Mouse (Mus musculus) limb, embryonic 15.5 days (tissue): Measurements from ENCODE around the gene Pan3. TPM values are rescaled to one million over a fixed set of nuclear protein-coding genes. Genes with fewer than 3 reads are reported as not detected.
"Not testable (repeated sequence)": the region's sequence is repeated elsewhere in the genome, so short reads cannot be mapped to it uniquely, and the experiment has no call there.

Experiments used
- ATAC-seq: fragments of 200-750 bp; cut with Nextera tagmentation; 2 replicates; pipeline ENCODE4 v1.8.0; 2017; ENCODE audit warnings: low read depth, moderate TSS enrichment; ENCODE audit not compliant: insufficient number of reproducible peaks, low FRiP score, low TSS enrichment
- H3K27ac ChIP-seq: fragments of 300-500 bp; sonication (generic); 2 replicates; pipeline ENCODE4 v1.5.1; 2015; ENCODE audit warnings: moderate library complexity, mild to moderate bottlenecking, inconsistent platforms
- H3K27me3 ChIP-seq: fragments of 300-500 bp; sonication (generic); 2 replicates; pipeline ENCODE4 v1.6.1; 2015; ENCODE audit warnings: inconsistent platforms
- H3K36me3 ChIP-seq: fragments of 300-500 bp; sonication (generic); 2 replicates; pipeline ENCODE4 v1.6.1; 2015; ENCODE audit warnings: inconsistent platforms
- H3K4me1 ChIP-seq: fragments of 300-500 bp; sonication (generic); 2 replicates; pipeline ENCODE4 v1.6.1; 2015; ENCODE audit warnings: inconsistent platforms
- H3K4me2 ChIP-seq: fragments of 300-500 bp; sonication (generic); 2 replicates; pipeline ENCODE4 v1.6.1; 2015; ENCODE audit warnings: mild to moderate bottlenecking, inconsistent platforms
- H3K4me3 ChIP-seq: fragments of 300-500 bp; sonication (generic); 2 replicates; pipeline ENCODE4 v1.5.1; 2015; ENCODE audit warnings: mild to moderate bottlenecking, inconsistent platforms
- H3K9ac ChIP-seq: fragments of 300-500 bp; sonication (generic); 2 replicates; pipeline ENCODE4 v1.6.1; 2015; ENCODE audit warnings: inconsistent platforms
- H3K9me3 ChIP-seq: fragments of 300-500 bp; sonication (generic); 2 replicates; pipeline ENCODE4 v1.6.1; 2016; ENCODE audit warnings: inconsistent platforms
- WGBS: fragments of 180-500 bp; shearing (Covaris S2); methylation state at CpG from one replicate; pipeline ENCODE4 v1.1.7; 2015; 5-methylcytosine and 5-hydroxymethylcytosine counted together
- polyA plus RNA-seq: library from polyadenylated mRNA; unstranded; fragments of >200 nt; fragmentation: Nextera tagmentation; extraction: Ambion mirVana; gene quantifications from 2 replicates; pipeline ENCODE4 v1.2.1, GENCODE M21; 2015

The Pan3 gene
- polyA plus RNA-seq, 1 experiment from 2014 or later = 70.8 TPM

DNA sequence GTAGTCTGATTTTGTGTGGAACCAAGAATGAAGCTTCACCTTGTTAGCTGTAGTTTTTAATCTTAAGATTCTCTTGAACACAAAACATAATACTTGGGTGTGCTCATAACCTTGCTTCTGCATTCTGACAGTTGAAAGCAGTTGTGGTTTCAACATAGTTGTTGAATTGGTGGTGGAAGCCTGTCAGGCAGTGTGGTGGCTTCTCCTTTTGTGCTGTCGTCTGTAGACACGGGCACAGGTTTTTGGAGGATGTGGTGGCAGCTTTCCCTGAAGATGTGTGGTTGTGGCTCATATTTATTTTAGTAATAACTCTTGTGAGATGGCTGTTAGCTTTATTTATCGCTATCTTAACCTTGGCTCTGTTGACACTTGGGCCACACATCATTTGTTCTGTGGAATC, 97.8 kb downstream of the Pan3 start:
- no peak overlapping the region for H3K4me3 ChIP-seq
- H3K4me2 ChIP-seq = no peak overlapping the region
- no peak overlapping the region for H3K27ac ChIP-seq
- no peaks in the 10 kb centered on the region for H3K4me1 ChIP-seq
- H3K36me3 ChIP-seq = peaks cover 36% of the 10 kb centered on the region
- H3K27me3 ChIP-seq = no peaks in the 10 kb centered on the region
- H3K9ac ChIP-seq = no peak overlapping the region
- ATAC-seq = no peak
- WGBS = 95% methylated on average over 3 of the region's 3 CpGs
- no peaks in the 10 kb centered on the region for H3K9me3 ChIP-seq

DNA sequence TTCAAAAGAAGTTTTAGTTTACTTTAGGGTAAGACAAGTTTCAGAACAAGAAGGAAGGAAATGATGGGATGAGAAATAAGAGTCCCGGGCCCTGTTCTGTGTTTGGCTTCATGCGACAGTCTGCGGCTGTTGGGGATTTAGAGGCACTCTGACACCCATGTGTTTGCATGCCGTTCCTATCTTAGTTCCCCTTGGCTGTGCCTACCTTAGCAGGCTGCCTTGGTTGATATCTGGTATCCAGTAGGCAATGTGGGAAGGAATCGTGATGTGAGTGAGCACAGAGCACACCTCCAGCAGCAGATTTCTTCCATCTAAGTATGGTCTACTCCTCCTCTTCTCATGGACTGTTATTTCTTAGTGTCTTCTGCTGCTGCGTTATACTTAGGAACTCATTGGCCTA, 102.1 kb downstream of the Pan3 start:
- Histone ChIP-seq H3K36me3 (peaks cover 44% of the 10 kb centered on the region), H3K27me3 (no peaks in the 10 kb centered on the region), H3K4me1 (no peaks in the 10 kb centered on the region), H3K4me2 (no peak overlapping the region), H3K27ac (no peak overlapping the region), H3K9me3 (no peaks in the 10 kb centered on the region), H3K9ac (no peak overlapping the region), H3K4me3 (no peak overlapping the region)
- 91% methylated on average over 6 of the region's 6 CpGs for WGBS
- ATAC-seq = no peak

DNA sequence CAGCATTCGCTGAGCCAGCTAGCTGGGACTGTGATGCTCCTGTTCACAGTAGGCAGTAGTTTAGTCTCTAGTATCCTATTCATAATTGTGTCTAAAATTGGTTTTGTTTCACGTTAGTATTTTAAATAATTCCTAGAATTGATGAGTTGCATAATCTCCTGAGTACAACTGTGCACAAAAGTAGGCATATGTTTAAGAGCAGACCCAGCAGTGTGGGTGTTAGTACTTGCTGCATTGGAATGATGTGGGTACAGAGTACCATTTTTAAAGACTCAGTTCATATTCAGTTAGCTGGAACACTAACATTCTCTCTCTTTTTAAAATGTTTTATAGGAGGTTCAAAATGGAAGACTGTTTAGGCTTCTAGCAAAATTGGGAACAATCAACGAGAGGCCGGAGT, 109.4 kb downstream of the Pan3 start:
- no peaks in the 10 kb centered on the region for H3K4me1 ChIP-seq
- H3K9me3 ChIP-seq = no peaks in the 10 kb centered on the region
- no peak overlapping the region for H3K4me2 ChIP-seq
- H3K9ac ChIP-seq = no peak overlapping the region
- WGBS = 79% methylated on average over 4 of the region's 4 CpGs
- H3K27me3 ChIP-seq = no peaks in the 10 kb centered on the region
- ATAC-seq = no peak
- peaks cover 52% of the 10 kb centered on the region for H3K36me3 ChIP-seq
- H3K27ac ChIP-seq = no peak overlapping the region
- no peak overlapping the region for H3K4me3 ChIP-seq

DNA sequence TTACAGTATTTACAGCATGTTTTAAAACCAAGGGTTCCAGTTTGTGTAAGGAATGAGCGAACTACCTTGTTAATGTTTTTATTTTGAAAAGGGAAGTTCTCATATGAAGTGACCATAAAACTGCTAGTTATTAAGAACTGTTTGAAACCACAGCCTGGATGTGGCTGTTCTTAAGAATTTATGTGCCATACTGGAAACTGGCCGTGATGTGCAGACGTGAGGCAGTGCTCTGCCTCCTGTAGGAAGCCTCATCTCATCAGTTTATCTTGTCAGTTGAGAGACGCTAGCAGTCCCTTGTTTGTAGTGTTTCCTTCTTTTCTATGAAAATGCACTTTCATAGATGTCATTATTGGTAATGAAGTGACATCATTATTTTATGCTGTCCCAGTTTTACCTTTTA, 109.9 kb downstream of the Pan3 start:
- H3K27me3 ChIP-seq = no peaks in the 10 kb centered on the region
- no peak overlapping the region for H3K27ac ChIP-seq
- ATAC-seq = no peak
- H3K9me3 ChIP-seq = no peaks in the 10 kb centered on the region
- no peak overlapping the region for H3K4me3 ChIP-seq
- H3K4me1 ChIP-seq = no peaks in the 10 kb centered on the region
- no peak overlapping the region for H3K4me2 ChIP-seq
- no peak overlapping the region for H3K9ac ChIP-seq
- H3K36me3 ChIP-seq = peaks cover 52% of the 10 kb centered on the region
- WGBS = 70% methylated on average over 4 of the region's 4 CpGs

DNA sequence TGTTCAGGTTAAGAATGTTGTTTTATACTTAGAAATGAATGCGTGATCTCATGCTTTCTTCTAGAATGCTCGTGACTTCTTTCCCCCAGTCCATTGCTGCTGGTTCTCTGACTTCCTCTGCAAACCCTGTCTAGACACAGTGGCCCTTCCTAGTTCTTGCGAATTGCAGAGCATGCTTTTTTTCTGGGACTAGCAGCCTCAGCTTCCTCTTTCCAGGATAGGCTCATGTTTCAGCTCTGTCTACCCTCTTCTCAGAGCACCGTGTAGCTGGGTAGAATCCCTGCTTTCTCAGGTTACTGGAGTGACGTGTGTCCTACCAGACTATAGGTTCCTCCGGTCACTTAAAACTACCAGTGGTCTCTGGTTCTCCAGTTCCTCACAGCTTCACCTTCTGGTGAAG, 112.3 kb downstream of the Pan3 start:
- ATAC-seq = no peak
- 68% methylated on average over 6 of the region's 6 CpGs for WGBS
- Histone ChIP-seq H3K4me2 (no peak overlapping the region), H3K4me3 (no peak overlapping the region), H3K27ac (no peak overlapping the region), H3K9me3 (no peaks in the 10 kb centered on the region), H3K9ac (no peak overlapping the region), H3K27me3 (no peaks in the 10 kb centered on the region), H3K4me1 (no peaks in the 10 kb centered on the region), H3K36me3 (peaks cover 51% of the 10 kb centered on the region)

DNA sequence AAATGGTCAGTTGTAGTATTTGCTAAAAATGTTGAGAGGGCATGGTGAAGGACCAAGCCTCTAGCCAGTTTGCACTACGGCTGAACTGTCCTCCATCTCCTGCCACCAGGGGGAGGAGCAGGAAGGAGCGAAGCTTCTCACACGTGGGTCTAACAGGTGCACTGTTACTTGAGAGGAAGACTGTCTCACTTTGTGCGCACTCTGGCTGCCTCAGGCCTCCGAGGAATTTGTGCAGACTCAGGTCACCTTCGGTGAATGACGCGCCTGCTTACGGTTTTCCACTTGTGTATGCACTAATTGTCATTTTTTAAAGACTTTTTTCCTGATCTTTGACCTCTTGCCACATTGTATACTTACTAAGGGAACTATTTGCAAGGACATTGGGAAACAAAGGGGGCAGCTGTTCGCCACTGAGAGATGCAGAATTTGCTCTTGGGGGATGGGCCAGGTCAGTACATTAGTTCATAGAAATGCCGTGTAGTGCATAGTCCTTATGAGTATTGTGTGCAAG, 115.8 kb downstream of the Pan3 start:
- H3K27ac ChIP-seq = no peak overlapping the region
- no peak overlapping the region for H3K9ac ChIP-seq
- H3K4me2 ChIP-seq = no peak overlapping the region
- no peaks in the 10 kb centered on the region for H3K4me1 ChIP-seq
- peaks cover 57% of the 10 kb centered on the region for H3K36me3 ChIP-seq
- no peak for ATAC-seq
- 64% methylated on average over 11 of the region's 11 CpGs for WGBS
- H3K4me3 ChIP-seq = no peak overlapping the region
- H3K9me3 ChIP-seq = no peaks in the 10 kb centered on the region
- no peaks in the 10 kb centered on the region for H3K27me3 ChIP-seq

DNA sequence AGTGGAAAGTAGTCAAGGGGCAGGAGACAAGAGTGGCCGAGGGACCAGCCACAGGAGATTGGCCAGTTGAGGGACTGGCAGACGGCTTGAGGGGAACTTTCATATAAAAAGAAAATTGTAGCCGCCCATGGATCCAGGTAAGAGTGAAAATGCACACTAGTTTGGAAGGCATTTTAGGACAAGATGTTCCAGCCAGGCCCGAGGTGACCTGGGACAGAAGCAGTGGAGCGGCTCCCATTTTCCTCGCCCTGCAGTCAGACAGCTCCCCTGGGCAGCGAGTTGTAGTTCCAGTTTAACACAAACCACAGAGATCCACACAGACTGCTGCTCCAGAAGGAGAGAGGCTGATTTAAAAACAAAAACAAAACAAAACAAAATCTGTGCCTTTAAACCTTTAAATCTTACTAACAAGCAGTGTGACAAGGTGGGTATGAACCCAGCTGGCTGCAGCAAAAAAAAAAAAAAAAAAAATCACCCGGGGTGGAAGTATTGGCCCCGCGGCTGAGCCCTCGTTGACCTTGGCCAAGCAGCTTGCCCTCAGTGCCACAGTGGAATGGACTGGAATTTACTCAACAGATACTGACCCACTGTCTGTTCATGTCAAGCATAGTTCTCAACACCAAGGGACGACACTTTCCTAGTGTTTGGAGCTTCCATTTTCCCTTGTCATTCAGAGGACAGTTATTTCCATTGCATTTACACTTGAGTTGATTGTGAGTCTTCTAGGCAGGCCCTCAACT, 119.2 kb downstream of the Pan3 start:
- no peaks in the 10 kb centered on the region for H3K27me3 ChIP-seq
- no peak overlapping the region for H3K4me2 ChIP-seq
- H3K9me3 ChIP-seq = no peaks in the 10 kb centered on the region
- peaks cover 11% of the 10 kb centered on the region for H3K4me1 ChIP-seq
- H3K9ac ChIP-seq = no peak overlapping the region
- peaks cover 46% of the 10 kb centered on the region for H3K36me3 ChIP-seq
- no peak overlapping the region for H3K27ac ChIP-seq
- 89% methylated on average over 12 of the region's 12 CpGs for WGBS
- ATAC-seq = no peak
- no peak overlapping the region for H3K4me3 ChIP-seq

DNA sequence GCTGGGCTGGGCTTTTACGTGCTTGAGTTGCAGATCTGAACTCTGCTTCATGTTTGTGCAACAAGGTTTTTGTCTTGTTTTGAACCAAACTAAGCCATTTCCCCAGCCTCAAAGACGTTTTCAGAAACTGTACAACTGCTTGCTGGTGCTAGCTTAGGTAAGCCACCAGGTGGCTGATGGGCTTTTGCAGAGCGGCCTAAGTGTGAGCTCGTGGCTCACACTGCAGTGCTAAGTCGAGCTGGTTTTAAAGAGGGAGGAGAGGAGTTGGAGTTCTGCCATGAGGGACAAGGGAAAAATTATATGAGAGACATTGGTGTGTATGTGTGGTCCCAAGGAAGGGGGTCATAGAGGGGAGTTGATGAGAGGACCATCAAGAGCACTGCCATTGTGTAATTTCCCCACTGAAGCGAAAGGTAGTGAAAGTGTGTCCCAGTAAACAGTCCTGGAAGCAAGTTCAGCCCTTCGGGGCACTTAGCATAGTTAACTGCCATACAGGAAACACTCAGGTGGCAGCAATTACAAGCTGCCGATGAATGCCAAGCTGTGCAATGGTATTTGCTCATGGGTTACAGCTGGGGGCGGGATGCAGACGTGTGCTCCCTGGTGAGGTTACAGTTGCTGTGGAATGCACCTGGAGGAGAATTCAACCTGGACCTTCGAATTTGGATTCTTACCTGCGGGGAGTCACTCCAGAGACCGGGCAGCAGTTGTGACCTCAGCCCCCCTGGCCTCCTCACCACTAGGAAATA, 122.1 kb downstream of the Pan3 start:
- no peak overlapping the region for H3K9ac ChIP-seq

DNA sequence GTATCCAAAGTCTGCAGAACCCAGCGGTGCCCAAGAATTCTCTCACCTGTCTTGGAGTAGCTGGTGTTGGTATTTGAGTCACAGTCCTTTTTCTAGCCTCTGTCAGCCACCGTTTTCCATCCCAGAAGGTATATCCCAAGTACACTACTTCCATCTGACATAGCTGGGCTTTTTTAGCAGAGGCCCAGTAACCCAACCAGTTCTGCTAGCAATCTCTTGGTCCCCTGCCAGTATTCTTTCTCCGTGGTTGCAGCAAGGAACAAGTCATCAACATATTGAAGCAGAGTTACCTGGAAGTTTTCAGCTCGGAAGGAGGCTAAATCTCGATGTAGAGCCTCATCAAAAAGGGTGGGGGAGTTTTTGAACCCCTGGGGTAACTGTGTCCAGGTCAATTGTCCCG, 127.7 kb downstream of the Pan3 start:
- 59% methylated on average over 6 of the region's 6 CpGs for WGBS
- not testable (repeated sequence) for H3K4me3 ChIP-seq, H3K9me3 ChIP-seq, H3K4me1 ChIP-seq, H3K9ac ChIP-seq, ATAC-seq, H3K4me2 ChIP-seq, H3K27ac ChIP-seq, H3K36me3 ChIP-seq, H3K27me3 ChIP-seq

More for the DNA sequence above, 122.1 kb downstream of the Pan3 start:
- no peak overlapping the region for H3K4me2 ChIP-seq
- peaks cover 29% of the 10 kb centered on the region for H3K36me3 ChIP-seq
- no peak overlapping the region for H3K27ac ChIP-seq
- H3K27me3 ChIP-seq = no peaks in the 10 kb centered on the region
- no peak overlapping the region for H3K4me3 ChIP-seq
- 34% methylated on average over 13 of the region's 13 CpGs for WGBS
- peaks cover 11% of the 10 kb centered on the region for H3K4me1 ChIP-seq
- no peaks in the 10 kb centered on the region for H3K9me3 ChIP-seq
- no peak for ATAC-seq

DNA sequence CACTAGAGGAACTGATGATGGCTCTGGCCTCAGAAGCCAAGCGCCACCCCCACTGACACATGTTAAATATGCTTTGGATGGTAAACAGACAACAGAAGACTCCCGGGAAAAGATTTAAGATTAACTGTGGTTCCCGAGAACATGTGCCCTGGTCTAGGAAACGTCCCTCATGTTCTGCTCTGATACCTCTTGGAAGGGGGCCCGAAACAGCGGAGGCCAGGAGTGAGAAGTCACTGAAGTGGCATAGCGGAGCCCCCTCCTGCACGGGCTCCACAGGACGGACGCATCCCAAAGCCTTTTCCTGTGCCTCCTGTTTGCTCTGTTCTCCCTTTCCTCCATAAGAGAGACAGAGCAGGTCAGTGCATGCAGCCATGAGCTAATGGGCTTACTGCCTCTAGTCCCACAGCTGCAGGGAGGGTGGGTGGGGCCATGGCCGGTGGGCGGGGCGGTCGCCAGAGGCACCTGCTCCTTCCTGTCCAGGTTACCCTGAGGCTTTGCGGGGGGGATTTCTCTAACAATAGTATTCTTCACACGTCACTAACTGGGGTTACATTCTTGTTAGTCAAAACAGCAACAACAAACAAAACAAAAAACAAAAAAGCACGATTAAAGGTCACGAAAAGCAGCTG, 133.7 kb downstream of the Pan3 start:
- Histone ChIP-seq H3K27me3 (no peaks in the 10 kb centered on the region), H3K4me1 (peaks cover 4% of the 10 kb centered on the region), H3K27ac (no peak overlapping the region), H3K9me3 (no peaks in the 10 kb centered on the region), H3K36me3 (no peaks in the 10 kb centered on the region), H3K4me2 (peak overlapping the region; percentile 26; the same call in 1 of the 2 replicates), H3K4me3 (peak overlapping the region; percentile 5; the same call in 1 of the 2 replicates), H3K9ac (no peak overlapping the region)
- WGBS = 39% methylated on average over 18 of the region's 18 CpGs
- no peak for ATAC-seq

DNA sequence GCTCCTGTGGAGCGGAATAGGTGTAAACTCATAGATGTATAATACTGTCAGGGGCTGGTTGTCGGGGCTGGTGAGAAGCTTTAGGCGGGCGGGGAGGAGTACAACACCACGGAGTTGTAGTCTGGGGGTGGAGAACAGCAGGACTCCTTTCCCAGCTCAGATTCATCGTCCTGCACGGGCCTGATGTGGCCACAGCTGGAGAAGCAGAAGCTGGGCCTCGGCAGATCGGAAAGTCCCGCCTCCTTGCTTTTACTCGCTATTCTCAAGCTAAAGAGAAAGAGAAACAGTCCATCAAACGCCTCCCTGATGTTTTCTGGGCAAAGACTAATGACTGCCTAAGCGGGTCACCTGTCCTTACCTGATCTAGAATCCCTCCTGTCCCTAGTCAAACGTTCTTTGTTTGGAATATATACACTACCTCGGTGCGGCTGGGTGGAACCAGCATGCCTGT, 134.2 kb downstream of the Pan3 start:
- H3K4me2 ChIP-seq = peak overlapping the region; percentile 26; the same call in 1 of the 2 replicates
- no peaks in the 10 kb centered on the region for H3K36me3 ChIP-seq
- no peaks in the 10 kb centered on the region for H3K9me3 ChIP-seq
- H3K27ac ChIP-seq = no peak overlapping the region
- WGBS = 23% methylated on average over 16 of the region's 16 CpGs
- no peak overlapping the region for H3K9ac ChIP-seq
- peaks cover 4% of the 10 kb centered on the region for H3K4me1 ChIP-seq
- peak overlapping the region; percentile 5; the same call in 1 of the 2 replicates for H3K4me3 ChIP-seq
- ATAC-seq = no peak
- H3K27me3 ChIP-seq = no peaks in the 10 kb centered on the region

DNA sequence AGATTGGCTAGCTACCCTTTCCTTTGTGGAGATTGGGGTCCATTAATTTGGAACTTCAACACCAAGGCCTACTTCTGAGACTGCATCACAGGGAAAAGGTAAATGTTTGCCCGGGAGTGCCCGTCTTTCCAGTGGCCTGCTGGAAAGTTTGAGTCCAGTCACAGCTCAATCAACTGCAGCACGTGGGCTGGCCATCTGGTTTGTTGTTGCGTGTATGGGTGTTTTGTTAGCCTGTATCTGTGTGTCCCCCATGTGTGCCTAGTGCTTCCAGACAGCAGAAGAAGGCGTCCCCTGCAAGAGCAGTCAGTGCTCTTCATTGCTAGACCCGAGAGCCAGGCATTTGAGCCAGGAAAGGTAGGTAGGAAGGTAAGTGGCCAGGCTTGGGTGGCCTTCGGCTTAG, 135.5 kb downstream of the Pan3 start:
- Histone ChIP-seq H3K9ac (no peak overlapping the region), H3K4me3 (no peak overlapping the region), H3K27ac (no peak overlapping the region), H3K4me1 (peaks cover 4% of the 10 kb centered on the region), H3K9me3 (no peaks in the 10 kb centered on the region), H3K4me2 (no peak overlapping the region), H3K27me3 (no peaks in the 10 kb centered on the region), H3K36me3 (no peaks in the 10 kb centered on the region)
- ATAC-seq = no peak
- WGBS = 78% methylated on average over 7 of the region's 7 CpGs
